Mouse (Mus musculus): ENCODE results near the gene Stxbp3. TPM values are rescaled to one million over a fixed set of nuclear protein-coding genes. Genes with fewer than 3 reads are reported as not detected.

Gene Stxbp3
- polyA plus RNA-seq, 1 experiment from 2014 or later = 19.3 TPM

DNA sequence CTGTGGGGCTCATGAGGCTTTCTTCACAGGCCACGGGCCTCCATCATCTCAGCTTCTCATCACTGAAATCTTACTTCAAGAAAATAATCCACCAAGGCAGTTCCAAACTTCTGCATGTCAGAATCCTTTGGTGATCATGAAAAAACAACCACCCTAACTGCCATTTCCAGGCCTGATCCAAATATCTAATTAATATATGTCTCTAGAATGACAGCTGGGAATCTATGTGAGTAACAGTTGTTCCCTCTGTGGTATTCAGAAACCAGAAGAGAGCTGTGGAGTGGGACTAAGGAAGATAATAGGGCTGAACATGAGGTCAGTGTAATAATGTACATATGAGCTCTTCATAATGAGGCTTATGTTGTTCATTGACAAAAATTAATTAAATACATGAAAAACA, 12.9 kb upstream of the Stxbp3 start:
- no peaks in the 10 kb centered on the region for H3K27me3 ChIP-seq (ENCODE audit: insufficient read depth, low read length)
- no peak overlapping the region for H3K9ac ChIP-seq (replicated peaks)
- ATAC-seq (no peak), DNase-seq (no peak)
- no peak overlapping the region for H3K4me3 ChIP-seq (ENCODE audit: low read depth, low read length)
- H3K36me3 ChIP-seq (replicated peaks; ENCODE audit: insufficient read depth, low read length) = no peaks in the 10 kb centered on the region
- H3K9me3 ChIP-seq (ENCODE audit: low read length) = no peaks in the 10 kb centered on the region
- WGBS (ENCODE audit: insufficient replicate concordance) = 56% methylated on average over 1 of the region's 1 CpGs
- no peak overlapping the region for H3K4me2 ChIP-seq (ENCODE audit: low read depth, low read length)
- no peaks in the 10 kb centered on the region for H3K4me1 ChIP-seq (ENCODE audit: insufficient read depth)
- no peak for TF ChIP-seq CTCF (IDR thresholded peaks at IDR 0.05; ENCODE audit: low read depth)
- TF ChIP-seq EP300 (IDR thresholded peaks at IDR 0.05; ENCODE audit: low read depth) = no peak
- H3K27ac ChIP-seq (ENCODE audit: low read depth) = no peak overlapping the region

GRCm38 (mm10) chr3:108851996-108852697, 11.8 kb upstream of the Stxbp3 start:
- no peak for TF ChIP-seq CTCF (IDR thresholded peaks at IDR 0.05; ENCODE audit: low read depth)
- no peak for TF ChIP-seq EP300 (IDR thresholded peaks at IDR 0.05; ENCODE audit: low read depth)
- Histone ChIP-seq H3K4me2 (ENCODE audit: low read depth, low read length) (no peak overlapping the region), H3K27me3 (ENCODE audit: insufficient read depth, low read length) (no peaks in the 10 kb centered on the region), H3K9me3 (ENCODE audit: low read length) (no peaks in the 10 kb centered on the region), H3K4me1 (ENCODE audit: insufficient read depth) (no peaks in the 10 kb centered on the region), H3K4me3 (ENCODE audit: low read depth, low read length) (no peak overlapping the region), H3K36me3 (replicated peaks; ENCODE audit: insufficient read depth, low read length) (no peaks in the 10 kb centered on the region), H3K27ac (ENCODE audit: low read depth) (no peak overlapping the region), H3K9ac (replicated peaks) (no peak overlapping the region)
- 76% methylated on average over 6 of the region's 6 CpGs for WGBS (ENCODE audit: insufficient replicate concordance)
- DNase-seq (no peak), ATAC-seq (no peak)

DNA sequence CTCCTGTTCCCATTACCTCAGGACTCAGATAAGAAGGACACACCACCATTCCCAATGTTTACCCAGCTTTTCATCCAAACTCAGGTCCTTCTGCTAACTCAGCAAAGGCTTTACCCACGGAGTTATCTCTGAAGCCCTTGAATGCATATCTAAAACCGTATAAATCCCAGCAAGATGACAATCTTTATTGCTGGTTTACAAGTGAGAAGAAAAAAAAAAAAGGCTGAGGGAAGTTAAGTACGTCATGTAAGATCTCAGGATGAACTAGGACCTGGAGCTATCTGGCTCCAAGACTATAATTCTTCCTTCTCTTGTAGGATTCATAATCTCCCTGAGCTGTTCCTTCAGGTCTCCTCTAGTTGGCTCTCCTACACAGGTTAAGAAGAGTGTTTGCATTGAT, 11.2 kb upstream of the Stxbp3 start:
- TF ChIP-seq CTCF (IDR thresholded peaks at IDR 0.05; ENCODE audit: low read depth) (no peak), EP300 (IDR thresholded peaks at IDR 0.05; ENCODE audit: low read depth) (no peak)
- Histone ChIP-seq H3K36me3 (replicated peaks; ENCODE audit: insufficient read depth, low read length) (no peaks in the 10 kb centered on the region), H3K4me2 (ENCODE audit: low read depth, low read length) (no peak overlapping the region), H3K4me1 (ENCODE audit: insufficient read depth) (no peaks in the 10 kb centered on the region), H3K27me3 (ENCODE audit: insufficient read depth, low read length) (no peaks in the 10 kb centered on the region), H3K9me3 (ENCODE audit: low read length) (no peaks in the 10 kb centered on the region), H3K9ac (replicated peaks) (no peak overlapping the region), H3K27ac (ENCODE audit: low read depth) (no peak overlapping the region), H3K4me3 (ENCODE audit: low read depth, low read length) (no peak overlapping the region)
- 51% methylated on average over 3 of the region's 3 CpGs for WGBS (ENCODE audit: insufficient replicate concordance)
- no peak for DNase-seq
- ATAC-seq = no peak

DNA sequence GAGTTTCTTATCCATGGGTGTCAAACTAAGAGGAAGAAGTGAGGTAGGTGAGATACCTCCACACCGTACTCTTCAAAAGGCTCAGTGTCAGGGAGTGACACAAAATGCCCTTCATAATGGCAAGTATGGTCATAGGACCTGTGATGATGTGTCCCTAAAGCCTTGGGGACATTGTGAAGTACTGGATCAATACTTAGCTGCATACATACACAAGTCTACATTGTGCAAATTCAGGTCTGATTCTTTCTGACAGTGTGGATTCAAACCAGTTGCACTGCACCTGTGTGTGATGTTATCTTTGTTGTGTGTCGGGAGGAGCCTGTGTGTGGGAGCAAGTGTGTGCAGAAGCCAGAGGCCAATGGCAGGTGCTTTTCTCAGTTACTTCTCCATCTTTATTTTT, 10.7 kb upstream of the Stxbp3 start:
- H3K4me2 ChIP-seq (ENCODE audit: low read depth, low read length) = no peak overlapping the region
- H3K9me3 ChIP-seq (ENCODE audit: low read length) = no peaks in the 10 kb centered on the region
- no peak overlapping the region for H3K4me3 ChIP-seq (ENCODE audit: low read depth, low read length)
- ATAC-seq = peak; percentile 58
- H3K27ac ChIP-seq (ENCODE audit: low read depth) = no peak overlapping the region
- H3K9ac ChIP-seq (replicated peaks) = no peak overlapping the region
- TF ChIP-seq CTCF (IDR thresholded peaks at IDR 0.05; ENCODE audit: low read depth) (no peak), EP300 (IDR thresholded peaks at IDR 0.05; ENCODE audit: low read depth) (no peak)
- H3K36me3 ChIP-seq (replicated peaks; ENCODE audit: insufficient read depth, low read length) = no peaks in the 10 kb centered on the region
- H3K27me3 ChIP-seq (ENCODE audit: insufficient read depth, low read length) = no peaks in the 10 kb centered on the region
- DNase-seq = no peak
- H3K4me1 ChIP-seq (ENCODE audit: insufficient read depth) = no peaks in the 10 kb centered on the region
- 54% methylated on average over 2 of the region's 2 CpGs for WGBS (ENCODE audit: insufficient replicate concordance)

- H3K9me3 ChIP-seq (ENCODE audit: low read length) = no peaks in the 10 kb centered on the region
- ATAC-seq (peak; percentile 45), DNase-seq (peak; percentile 29)
- H3K27ac ChIP-seq (ENCODE audit: low read depth) = no peak overlapping the region
- WGBS (ENCODE audit: insufficient replicate concordance) = 25% methylated on average over 3 of the region's 3 CpGs
- H3K4me2 ChIP-seq (ENCODE audit: low read depth, low read length) = no peak overlapping the region
- no peak overlapping the region for H3K4me3 ChIP-seq (ENCODE audit: low read depth, low read length)
- H3K36me3 ChIP-seq (replicated peaks; ENCODE audit: insufficient read depth, low read length) = no peaks in the 10 kb centered on the region
- no peaks in the 10 kb centered on the region for H3K4me1 ChIP-seq (ENCODE audit: insufficient read depth)
- H3K27me3 ChIP-seq (ENCODE audit: insufficient read depth, low read length) = no peaks in the 10 kb centered on the region
- H3K9ac ChIP-seq (replicated peaks) = no peak overlapping the region
- TF ChIP-seq EP300 (IDR thresholded peaks at IDR 0.05; ENCODE audit: low read depth) (no peak), CTCF (IDR thresholded peaks at IDR 0.05; ENCODE audit: low read depth) (no peak)
Measured at GRCm38 (mm10) chr3:108850506-108850905, 10.2 kb upstream of the Stxbp3 start.

GRCm38 (mm10) chr3:108846616-108847015, 6.3 kb upstream of the Stxbp3 start:
- no peak overlapping the region for H3K4me3 ChIP-seq (ENCODE audit: low read depth, low read length)
- ATAC-seq = no peak
- DNase-seq = no peak
- H3K9ac ChIP-seq (replicated peaks) = no peak overlapping the region
- no peaks in the 10 kb centered on the region for H3K4me1 ChIP-seq (ENCODE audit: insufficient read depth)
- no peak overlapping the region for H3K4me2 ChIP-seq (ENCODE audit: low read depth, low read length)
- no peaks in the 10 kb centered on the region for H3K9me3 ChIP-seq (ENCODE audit: low read length)
- 69% methylated on average over 3 of the region's 3 CpGs for WGBS (ENCODE audit: insufficient replicate concordance)
- no peak overlapping the region for H3K27ac ChIP-seq (ENCODE audit: low read depth)
- H3K27me3 ChIP-seq (ENCODE audit: insufficient read depth, low read length) = no peaks in the 10 kb centered on the region
- TF ChIP-seq EP300 (IDR thresholded peaks at IDR 0.05; ENCODE audit: low read depth) (no peak), CTCF (IDR thresholded peaks at IDR 0.05; ENCODE audit: low read depth) (no peak)
- H3K36me3 ChIP-seq (replicated peaks; ENCODE audit: insufficient read depth, low read length) = no peaks in the 10 kb centered on the region
